Mouse (Mus musculus) liver, adult (tissue): Measurements from ENCODE around the gene Mc1r.
A peak's percentile ranks its signal among the peaks of the same experiment; 100 is the strongest.

Experiments
- GATA4 ChIP-seq: IDR thresholded peaks from 2 replicates; pipeline ENCODE4 v1.6.1; 2014; ENCODE audit warnings: mild to moderate bottlenecking, low read length; ENCODE audit not compliant: insufficient replicate concordance

The Mc1r gene

GRCm38 (mm10) chr8:123422056-123422780 lies 15.3 kb downstream of the Mc1r start:
- TF ChIP-seq GATA4 = no peak

GRCm38 (mm10) chr8:123422781-123423159 lies 15.9 kb downstream of the Mc1r start:
- no peak for TF ChIP-seq GATA4

DNA sequence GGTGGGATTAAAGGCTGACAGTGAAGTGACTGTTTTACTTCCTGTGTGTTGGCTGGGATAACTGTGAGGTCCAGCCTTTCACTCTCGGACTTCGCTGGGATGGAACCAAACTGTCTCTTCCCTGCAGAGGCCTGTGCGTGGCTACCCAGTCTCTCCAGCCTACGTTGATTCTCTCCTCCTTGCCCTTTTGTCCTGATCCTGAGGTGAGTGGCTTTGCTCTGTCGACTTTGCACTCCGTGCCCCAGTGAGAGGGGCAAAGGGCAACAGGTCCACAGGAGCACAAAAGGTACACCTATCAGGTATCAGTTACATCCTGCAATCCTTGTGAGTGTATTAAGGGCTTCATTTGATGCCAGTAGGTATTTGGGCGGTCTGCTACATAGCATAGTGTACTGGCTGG lies 16.5 kb downstream of the Mc1r start, which contains the start of gene Def8:
Gene Def8 (plus strand): TSS at position 87 of the 400 bp plus-strand sequence.
- no peak for TF ChIP-seq GATA4

DNA sequence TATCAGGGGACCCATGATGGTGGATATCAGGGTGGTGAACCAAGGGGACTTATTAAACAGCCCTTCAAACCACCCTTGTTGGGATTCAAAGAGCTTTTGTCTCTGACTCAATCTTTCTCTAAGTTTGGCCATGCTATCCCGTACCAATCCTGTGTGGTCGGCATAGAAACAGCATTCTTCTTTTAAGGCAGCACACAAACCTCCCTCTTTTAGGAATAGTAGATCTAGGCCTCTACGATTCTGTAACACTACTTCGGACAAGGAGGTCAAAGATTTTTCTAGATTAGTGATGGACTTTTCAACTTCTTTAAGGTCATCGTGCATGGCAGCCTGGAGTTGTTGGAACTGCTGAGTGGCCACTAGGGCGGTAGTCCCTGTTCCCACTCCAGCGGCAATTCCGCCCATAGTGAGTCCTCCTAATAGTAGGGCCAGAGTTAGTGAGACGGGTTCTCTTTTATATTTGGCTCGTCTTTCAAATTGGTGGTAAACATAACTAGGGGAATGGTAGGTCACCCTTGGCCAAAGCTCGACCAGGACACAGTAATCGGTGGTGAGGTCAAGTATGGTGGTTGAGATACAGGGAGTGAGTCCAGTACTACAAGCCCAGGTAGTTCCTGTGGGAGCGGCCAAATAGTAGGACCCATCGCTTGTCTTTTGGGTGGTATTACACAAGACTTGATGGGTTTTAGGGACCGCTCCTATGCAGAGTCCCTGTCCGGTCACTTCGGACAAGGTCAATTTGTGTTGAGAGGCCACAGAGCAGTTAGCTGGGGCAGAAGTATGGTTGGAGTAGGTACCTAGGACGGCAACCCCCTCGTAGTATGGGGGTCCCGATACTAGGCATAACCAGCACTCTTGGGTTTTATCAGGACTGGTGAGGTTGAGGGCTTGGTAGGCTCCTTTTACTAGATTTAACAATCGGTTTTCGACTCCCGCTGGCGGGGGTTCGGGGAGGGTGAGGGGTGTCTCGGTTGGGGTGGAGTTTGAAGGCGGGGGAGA lies 19.9 kb downstream of the Mc1r start:
- TF ChIP-seq GATA4 = no peak

GRCm38 (mm10) chr8:123427639-123428275 lies 20.9 kb downstream of the Mc1r start:
- TF ChIP-seq GATA4 = no peak

- no peak for TF ChIP-seq GATA4
Measured at GRCm38 (mm10) chr8:123428343-123428893, 21.5 kb downstream of the Mc1r start.

DNA sequence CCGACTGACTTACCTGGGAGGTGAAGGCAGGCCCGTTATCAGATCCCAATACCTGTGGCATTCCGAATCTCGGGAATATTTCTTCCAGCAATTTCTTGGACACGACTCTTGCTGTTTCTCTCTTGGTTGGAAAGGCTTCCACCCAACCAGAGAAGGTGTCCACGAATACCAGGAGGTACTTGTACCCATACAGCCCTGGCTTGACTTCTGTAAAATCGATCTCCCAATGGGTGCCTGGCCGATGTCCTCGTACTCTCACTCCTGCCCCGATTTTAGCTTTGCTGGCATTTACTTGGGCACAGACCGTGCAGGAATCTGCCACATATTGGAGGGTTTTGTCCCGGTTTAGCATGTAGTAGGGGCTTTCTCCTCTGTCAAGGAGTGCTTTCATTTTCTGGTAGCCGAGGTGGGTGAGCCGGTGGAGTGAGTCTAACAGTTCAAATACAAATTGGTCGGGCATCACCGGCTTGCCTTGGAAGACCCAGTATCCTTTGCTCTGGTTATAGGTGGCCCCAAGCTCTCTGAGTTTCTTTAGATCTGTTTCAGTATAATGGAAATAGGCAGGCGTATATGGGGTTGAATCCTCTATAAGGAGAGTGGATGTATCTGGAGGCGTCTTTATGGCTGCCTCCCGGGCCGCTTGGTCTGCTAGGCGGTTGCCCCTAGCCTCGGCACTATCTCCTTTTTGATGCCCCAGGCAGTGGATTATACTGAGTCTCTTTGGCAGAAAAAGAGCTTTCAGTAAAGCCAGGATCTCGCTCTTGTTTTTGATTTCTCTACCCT lies 22.2 kb downstream of the Mc1r start:
- TF ChIP-seq GATA4 = no peak

DNA sequence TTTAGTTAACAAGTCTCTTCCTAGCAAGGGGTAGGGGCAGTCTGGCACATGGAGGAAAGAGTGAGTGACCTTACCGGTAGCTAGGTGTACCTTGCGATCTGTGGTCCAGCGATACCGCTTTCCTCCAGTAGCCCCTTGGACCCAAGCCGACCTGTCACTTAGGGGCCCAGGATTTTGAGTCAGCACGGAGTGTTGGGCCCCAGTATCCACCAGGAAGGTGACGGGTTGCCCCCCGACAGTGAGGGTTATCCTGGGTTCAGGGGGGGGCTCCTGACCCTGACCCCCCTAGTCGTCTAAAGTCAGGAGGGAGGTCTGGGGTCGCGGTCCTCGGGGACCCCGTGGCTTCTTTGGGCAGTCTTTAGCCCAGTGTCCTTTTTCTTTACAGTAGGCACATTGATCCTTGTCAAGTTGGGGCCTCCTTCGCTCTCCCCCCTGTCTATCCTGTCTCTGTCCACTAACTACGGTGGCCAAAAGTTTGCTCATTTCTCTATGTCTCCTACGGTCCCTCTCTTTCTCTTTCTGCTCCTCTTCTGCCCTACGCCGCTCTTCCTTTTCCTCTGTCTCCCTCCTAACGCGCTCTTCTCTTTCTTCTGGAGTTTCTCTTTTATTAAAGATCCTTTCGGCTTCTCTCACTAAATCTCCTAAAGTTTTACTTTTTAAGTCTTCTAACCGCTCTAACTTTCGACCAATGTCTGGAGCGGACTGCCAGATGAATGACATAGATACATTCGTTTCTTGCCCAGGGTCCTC lies 24.9 kb downstream of the Mc1r start:
- TF ChIP-seq GATA4 = no peak

GRCm38 (mm10) chr8:123432381-123432780 lies 25.5 kb downstream of the Mc1r start:
- no peak for TF ChIP-seq GATA4

GRCm38 (mm10) chr8:123441788-123442187 lies 34.9 kb downstream of the Mc1r start:
- no peak for TF ChIP-seq GATA4

- TF ChIP-seq GATA4 = no peak
Measured at GRCm38 (mm10) chr8:123442351-123442750, 35.4 kb downstream of the Mc1r start.

- TF ChIP-seq GATA4 = 0 out of 2 replicates have a peak, but pooled peaks have one; percentile 24
Measured at GRCm38 (mm10) chr8:123442871-123443575, 36.1 kb downstream of the Mc1r start.

DNA sequence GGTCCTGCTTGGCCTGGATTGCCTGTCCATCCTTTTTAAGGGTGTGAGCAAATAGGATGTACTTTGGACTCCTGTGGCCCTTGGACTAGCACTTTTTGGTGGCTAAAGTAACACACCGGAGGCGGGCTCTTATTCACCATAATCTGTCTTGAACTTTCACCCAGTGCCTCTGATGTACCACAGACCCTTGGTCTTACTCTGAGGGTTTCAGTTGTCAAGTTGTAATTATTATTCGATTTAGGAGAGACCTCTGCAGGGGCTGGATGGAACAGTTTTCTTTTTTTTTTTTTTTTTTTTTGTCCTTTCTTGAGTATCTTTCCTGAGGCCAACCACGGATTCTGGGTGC lies 36.6 kb downstream of the Mc1r start:
- no peak for TF ChIP-seq GATA4

DNA sequence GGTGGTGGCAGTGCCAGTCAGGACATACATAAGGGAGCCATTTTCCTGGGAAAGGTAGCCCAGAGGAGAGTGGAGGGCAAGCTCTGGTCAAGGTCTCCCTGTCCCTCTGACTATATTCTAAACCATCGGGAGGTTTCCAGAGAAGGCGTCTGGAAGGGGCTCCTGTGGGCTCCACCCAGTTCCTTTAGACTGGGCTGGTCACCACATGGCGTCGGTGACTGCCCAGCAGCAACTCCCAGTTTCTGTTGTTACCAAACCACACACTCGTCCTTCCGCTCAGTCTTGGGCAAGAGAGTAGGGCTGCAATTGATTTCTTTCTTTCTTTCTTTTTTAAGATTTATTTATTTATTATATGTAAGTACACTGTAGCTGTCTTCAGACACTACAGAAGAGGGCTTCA lies 37.2 kb downstream of the Mc1r start:
- TF ChIP-seq GATA4 = no peak

DNA sequence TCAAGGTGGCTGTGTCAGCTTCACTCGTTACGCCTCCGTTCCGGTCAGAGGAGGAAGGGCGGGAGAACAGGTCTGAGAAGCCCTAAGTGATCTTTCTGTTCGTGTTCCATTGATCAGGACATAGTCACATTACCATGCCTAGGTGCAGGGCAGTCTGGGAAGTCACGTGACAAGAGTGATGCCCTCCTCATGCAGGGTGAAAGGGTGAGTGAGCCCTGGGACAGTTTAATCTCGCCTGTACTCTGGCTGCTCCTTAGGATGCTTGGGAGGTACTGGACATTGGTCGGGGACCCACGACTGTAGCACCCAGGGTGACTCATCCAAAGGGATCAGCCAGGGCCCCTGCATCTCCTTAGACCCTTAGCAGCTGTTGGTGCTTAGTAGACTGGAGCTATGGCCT lies 39.1 kb downstream of the Mc1r start:
- TF ChIP-seq GATA4 = no peak
